Mouse (Mus musculus): ENCODE measurements around the gene Pld4.
A peak's percentile ranks its signal among the peaks of the same experiment; 100 is the strongest.

DNA sequence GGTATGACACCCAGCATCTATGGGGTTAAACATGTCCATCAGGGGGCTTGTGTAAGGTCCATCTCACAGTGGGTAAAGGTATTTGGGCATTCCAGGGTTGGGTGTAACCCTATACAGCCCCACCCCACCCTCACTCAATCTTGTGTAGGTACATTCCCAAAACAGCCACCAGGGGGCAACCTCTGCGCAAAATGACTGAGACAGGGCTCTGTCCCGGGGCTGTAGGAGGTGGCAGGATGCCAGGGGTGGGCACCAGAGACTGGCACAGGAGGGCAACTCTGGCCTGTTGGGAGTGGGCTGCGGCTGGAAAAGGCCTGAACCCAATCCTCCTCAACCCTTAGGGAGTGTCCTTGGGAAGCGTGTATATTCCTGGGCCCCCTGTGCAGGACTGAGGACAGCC is 40.0 kb downstream of the Pld4 start:
- TF ChIP-seq POLR2A (IDR thresholded peaks at IDR 0.05; ENCODE audit: control insufficient read depth, low read depth, low read length) (no peak), CTCF (IDR thresholded peaks at IDR 0.05; ENCODE audit: control insufficient read depth, insufficient read depth, insufficient replicate concordance, low read depth, low read length) (peak; percentile 84)
